Comparison of ENCODE assay signal across 13 mouse cellular contexts in the genomic region with DNA sequence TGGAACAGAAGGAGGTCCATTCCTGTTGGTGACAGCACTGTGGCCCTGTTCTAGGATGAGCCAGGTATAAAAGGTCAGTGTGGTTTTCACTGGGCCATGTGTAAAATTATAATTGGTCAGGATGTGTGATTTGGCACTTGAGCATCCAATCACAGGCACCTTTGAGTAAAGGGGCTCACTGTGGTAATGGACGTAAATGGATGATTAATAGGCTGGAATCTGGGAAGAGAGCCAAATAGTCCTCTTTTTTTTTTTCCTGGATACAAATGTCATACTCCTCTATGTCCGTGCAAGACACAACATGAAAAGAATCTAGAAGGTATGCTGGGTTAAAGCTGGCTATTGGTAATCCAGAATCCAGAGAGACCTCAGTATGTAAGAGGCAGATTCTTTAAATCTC.
DNase-seq lines count a peak whose midpoint lies in the region; ATAC-seq and TF ChIP-seq lines count a peak whose summit lies in the region.
"Had no signal": no experiment of that assay in that cellular context is flagged by ENCODE, and none has a peak within 500 bp of the region (broad histone marks: within the 10 kb centered on the region; RNA-seq: fewer than 3 reads in every experiment).

No protein-coding gene starts in this region.

- 81% methylated on average over 2 of the region's 2 CpGs for WGBS in hindbrain, embryonic 10.5 days
- 29% methylated on average over 2 of the region's 2 CpGs for WGBS in midbrain, embryonic 14.5 days

- ATAC-seq in midbrain, embryonic 14.5 days (ENCODE audit: low FRiP score, low TSS enrichment), result no peak
- ATAC-seq in inflammation-experienced regulatory T-cells, adult 6 months, result no peak
- ATAC-seq: intestine, embryonic 15.5 days had no signal

- no peak overlapping the region; the same call in 1 of the 2 replicates for H3K9ac ChIP-seq in midbrain, embryonic 14.5 days (replicated peaks; ENCODE audit: low read length)
- H3K9ac ChIP-seq: embryonic facial prominence, embryonic 13.5 days; intestine, embryonic 15.5 days had no signal

- no peak overlapping the region for H3K27ac ChIP-seq in hindbrain, embryonic 10.5 days
- no peak overlapping the region for H3K27ac ChIP-seq in midbrain, embryonic 14.5 days (replicated peaks; ENCODE audit: low read depth, low read length)
- H3K27ac ChIP-seq: embryonic facial prominence, embryonic 13.5 days; intestine, embryonic 15.5 days had no signal

- intact Hi-C loops in heart, postnatal 10 days (cut with DNase I), result loop anchor here (5.0 kb wide), 1 partner anchor 568 kb away; a partner anchor contains a TSS

- peak overlapping the region; percentile 54 for H3K4me2 ChIP-seq in midbrain, embryonic 14.5 days (ENCODE audit: low read length)
- H3K4me2 ChIP-seq: intestine, embryonic 15.5 days; liver, embryonic 11.5 days had no signal

- no peaks in the 10 kb centered on the region for H3K9me3 ChIP-seq in hindbrain, embryonic 10.5 days
- no peaks in the 10 kb centered on the region for H3K9me3 ChIP-seq in midbrain, embryonic 14.5 days (ENCODE audit: control insufficient read depth, low read length)
- H3K9me3 ChIP-seq: embryonic facial prominence, embryonic 13.5 days; intestine, embryonic 15.5 days had no signal

- TF ChIP-seq POLR2A in brain, embryonic 14.5 days (IDR thresholded peaks at IDR 0.05; ENCODE audit: borderline replicate concordance, extremely low read depth, insufficient read depth, insufficient read length, poor library complexity, severe bottlenecking), result no peak

- peaks cover 6% of the 10 kb centered on the region; the same call in 1 of the 2 replicates for H3K4me1 ChIP-seq in hindbrain, embryonic 10.5 days (replicated peaks)
- H3K4me1 ChIP-seq in midbrain, embryonic 14.5 days (ENCODE audit: control insufficient read depth, insufficient read depth, low read length), result no peaks in the 10 kb centered on the region
- H3K4me1 ChIP-seq: embryonic facial prominence, embryonic 13.5 days; intestine, embryonic 15.5 days had no signal

- TF ChIP-seq CTCF in brain, embryonic 14.5 days (IDR thresholded peaks at IDR 0.05; ENCODE audit: borderline replicate concordance, extremely low read depth, insufficient read depth, insufficient read length), result no peak

- H3K4me3 ChIP-seq in hindbrain, embryonic 10.5 days, result peak overlapping the region; percentile 58; the same call in 1 of the 2 replicates
- H3K4me3 ChIP-seq in midbrain, embryonic 14.5 days (replicated peaks; ENCODE audit: low read depth, low read length), result peak overlapping the region; percentile 51
- H3K4me3 ChIP-seq: intestine, embryonic 15.5 days had no signal

- peak; percentile 85 for DNase-seq in Muller cell, postnatal 12 days (ENCODE audit: inconsistent ontology term)
- DNase-seq in brain, embryonic 14.5 days (ENCODE audit: low read depth), result peak; percentile 56
- no peak for DNase-seq in hindbrain, embryonic 10.5 days (ENCODE audit: low spot score)
- no peak for DNase-seq in midbrain, embryonic 14.5 days
- no peak for DNase-seq in heart, postnatal 10 days
- DNase-seq in cerebellum, adult 9-11 months, result no peak
- DNase-seq: cerebellum, postnatal 14 days; kidney, postnatal 36 days; lung, postnatal 4 days had no signal

- peaks cover 56% of the 10 kb centered on the region for H3K27me3 ChIP-seq in hindbrain, embryonic 10.5 days (ENCODE audit: insufficient read depth, poor library complexity, severe bottlenecking)
- peaks cover 3% of the 10 kb centered on the region; the same call in 1 of the 2 replicates for H3K27me3 ChIP-seq in midbrain, embryonic 14.5 days (ENCODE audit: control insufficient read depth, insufficient read depth, low read length)

- no peaks in the 10 kb centered on the region for H3K36me3 ChIP-seq in hindbrain, embryonic 10.5 days
- no peaks in the 10 kb centered on the region for H3K36me3 ChIP-seq in midbrain, embryonic 14.5 days (ENCODE audit: control insufficient read depth, insufficient read depth, low read length)
- H3K36me3 ChIP-seq: embryonic facial prominence, embryonic 13.5 days; intestine, embryonic 15.5 days had no signal

Comparison
In these comparisons a context has a peak if more than half of its experiments do, and no peak if none do; other contexts are left out.
1. DNase-seq: peak in Muller cell, postnatal 12 days (single experiment) and brain, embryonic 14.5 days (single experiment); none in hindbrain, embryonic 10.5 days (single experiment), midbrain, embryonic 14.5 days (single experiment), heart, postnatal 10 days (0 of 2) and cerebellum, adult 9-11 months (single experiment).